Mouse (Mus musculus): ENCODE results near the gene Olfr576.
A peak's percentile ranks its signal among the peaks of the same experiment; 100 is the strongest.

Gene Olfr576

GRCm38 (mm10) chr7:102962360-102962759 lies at the start of gene Olfr576:
Olfr576 (plus strand) TSS chr7:102962660.
- no peak for DNase-seq

DNA sequence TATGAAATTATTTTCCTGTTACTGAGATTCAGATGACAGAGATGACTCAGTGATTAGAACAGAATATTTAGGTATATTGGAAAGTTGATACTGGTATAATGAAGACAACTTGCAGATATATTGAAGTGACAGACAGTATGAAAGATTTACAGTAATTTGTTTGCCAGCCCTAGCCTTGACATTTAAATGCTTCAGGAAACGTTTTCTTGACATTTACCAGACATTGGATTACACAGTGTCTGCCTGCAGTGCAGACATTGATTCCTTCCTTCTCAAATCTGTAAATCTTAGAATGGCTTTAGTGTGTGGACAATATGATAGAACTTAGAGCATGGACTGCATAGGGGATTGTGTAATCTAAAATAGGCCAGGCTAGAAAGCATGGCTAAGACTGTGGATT lies 47.2 kb upstream of the Olfr576 start:
- no peak for DNase-seq

DNA sequence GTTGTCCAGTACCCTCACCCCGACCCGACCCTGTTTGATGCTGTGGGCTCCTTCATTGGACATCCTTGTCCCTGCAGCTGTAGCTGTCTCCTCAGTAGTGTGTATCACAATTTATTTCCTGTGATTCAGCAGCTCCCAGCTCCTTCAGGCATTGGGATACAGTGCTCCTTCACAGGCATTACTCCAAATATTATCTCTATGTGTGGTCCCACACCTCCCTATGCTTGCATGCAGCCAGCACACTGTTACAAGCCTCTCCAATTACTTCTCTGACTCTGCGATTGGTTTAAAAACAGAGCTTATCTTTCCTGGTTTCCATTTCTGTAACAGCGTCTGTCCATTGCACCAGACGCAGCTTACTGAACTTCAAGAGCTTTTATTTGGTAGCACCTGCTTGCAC lies 46.1 kb upstream of the Olfr576 start:
- DNase-seq: no peak

DNA sequence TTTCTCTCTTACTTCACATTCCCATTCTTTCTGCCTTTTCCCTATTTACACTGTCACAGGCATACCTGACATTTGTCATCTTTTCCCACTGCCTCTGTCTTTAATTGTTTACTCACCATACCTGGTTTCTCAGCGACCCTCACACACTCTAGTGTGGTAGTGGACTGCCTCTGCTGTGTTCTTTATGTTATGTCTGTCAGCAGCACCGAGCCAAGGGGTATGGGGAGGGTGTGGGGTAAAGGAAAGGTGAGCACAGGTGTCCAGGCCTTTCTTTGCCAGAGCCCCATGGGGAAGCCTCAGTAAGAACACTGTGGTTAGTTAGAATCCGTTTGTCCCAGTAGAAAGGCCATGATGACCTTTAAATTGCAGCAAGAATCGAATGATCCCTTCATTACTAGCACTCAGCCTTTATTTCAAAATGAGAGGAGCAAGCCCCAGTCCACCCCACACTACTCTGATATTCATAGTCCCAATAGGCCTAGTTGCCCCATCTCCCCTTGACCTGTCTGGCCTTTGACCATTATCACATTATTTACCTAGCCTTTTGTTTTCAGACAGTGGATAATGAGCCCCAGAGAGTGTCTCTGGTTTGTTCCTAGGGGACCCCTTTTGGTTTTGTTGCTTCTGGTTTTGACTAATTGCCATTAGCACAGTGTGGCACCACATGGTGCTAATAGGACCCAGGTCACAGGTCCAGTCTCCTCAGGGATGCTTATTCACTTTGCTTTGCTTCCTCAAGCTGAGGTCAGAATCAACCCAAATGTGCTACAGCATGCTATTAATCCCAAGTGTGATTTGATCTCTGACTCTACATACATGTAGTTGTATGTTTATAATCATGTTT lies 45.2 kb upstream of the Olfr576 start, which contains the start of gene Olfr571:
Gene Olfr571, minus strand, starts transcription at position 505 of the 844 bp plus-strand sequence.
- DNase-seq: no peak

- peak; percentile 69 to 82 for DNase-seq
Measured at GRCm38 (mm10) chr7:102919632-102920031, 42.8 kb upstream of the Olfr576 start.

DNA sequence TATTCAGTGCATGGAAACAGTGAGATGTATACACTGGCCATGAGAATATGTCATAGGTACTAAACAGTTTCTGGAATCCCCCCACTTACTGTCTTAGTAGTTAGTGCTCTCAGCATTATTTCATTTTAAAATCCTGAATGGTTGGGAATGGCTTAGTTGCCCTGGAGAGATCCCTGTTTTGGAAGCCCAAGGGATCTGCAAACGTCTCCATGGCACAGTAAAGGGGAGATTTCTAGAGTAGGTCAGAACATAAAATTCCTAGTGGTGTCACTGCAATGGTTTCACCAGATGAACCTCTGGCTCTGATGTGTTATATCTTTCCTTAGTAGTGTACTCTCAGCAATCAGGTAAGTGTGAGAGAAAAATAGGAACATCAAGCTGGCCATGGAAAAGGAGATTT lies 38.4 kb upstream of the Olfr576 start, which contains the start of gene Olfr572:
Gene Olfr572, plus strand, starts transcription at position 301 of the 400 bp plus-strand sequence.
- DNase-seq: no peak

- no peak for DNase-seq
Measured at GRCm38 (mm10) chr7:102927105-102927504, 35.4 kb upstream of the Olfr576 start.

GRCm38 (mm10) chr7:102942475-102942874 lies 20.0 kb upstream of the Olfr576 start, which contains the start of gene Olfr573-ps1:
Olfr573-ps1 (minus strand) TSS chr7:102942575.
- DNase-seq: no peak

- DNase-seq: no peak
Measured at GRCm38 (mm10) chr7:102943417-102943816, 19.0 kb upstream of the Olfr576 start.

GRCm38 (mm10) chr7:102948167-102948566 lies 14.3 kb upstream of the Olfr576 start, which contains the start of gene Olfr574:
Olfr574 (plus strand) TSS chr7:102948467.
- DNase-seq: no peak

- no peak for DNase-seq
Measured at GRCm38 (mm10) chr7:102950732-102951131, 11.7 kb upstream of the Olfr576 start.

- no peak for DNase-seq
Measured at GRCm38 (mm10) chr7:102958137-102958536, 4.3 kb upstream of the Olfr576 start.

DNA sequence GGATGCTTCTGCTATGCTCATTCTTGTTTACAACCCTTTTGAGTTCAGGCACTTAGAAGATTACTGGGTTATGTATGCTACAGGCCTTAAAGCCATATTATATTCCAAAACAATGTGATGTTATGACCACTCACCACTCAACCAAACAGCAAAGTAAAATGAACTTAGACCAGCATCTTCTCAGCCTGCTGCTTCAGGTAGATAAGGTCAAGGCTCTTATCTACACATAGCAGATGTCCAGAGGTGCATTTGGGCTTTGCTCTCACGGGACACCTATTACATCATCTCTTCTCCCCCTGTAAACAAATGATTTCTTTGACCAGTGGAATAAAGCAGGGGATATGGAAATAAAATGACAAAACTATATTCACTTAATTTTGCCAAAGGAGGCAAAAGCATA lies 3.9 kb upstream of the Olfr576 start, which contains the start of gene Olfr575:
Gene Olfr575, minus strand, starts transcription at position 183 of the 400 bp plus-strand sequence.
- no peak for DNase-seq

DNA sequence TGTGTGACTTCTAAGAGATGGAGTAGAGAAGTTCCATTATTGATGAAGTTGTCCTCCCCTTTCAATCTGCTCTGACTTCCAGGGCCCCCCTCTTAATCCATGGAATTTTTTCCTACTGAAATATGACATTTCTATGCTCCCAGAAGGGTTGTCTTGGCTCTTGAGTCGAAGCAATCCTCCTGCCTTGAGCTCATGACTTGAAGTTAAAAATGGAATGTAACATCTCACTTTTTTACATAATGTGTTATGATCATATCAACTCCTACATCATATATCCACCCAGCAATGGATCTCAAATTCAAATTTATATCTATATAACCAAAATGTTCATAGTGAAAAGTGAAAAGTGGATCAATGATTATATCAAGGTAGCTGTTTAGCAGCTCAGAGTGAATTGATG lies 11.9 kb downstream of the Olfr576 start:
- DNase-seq: no peak

DNA sequence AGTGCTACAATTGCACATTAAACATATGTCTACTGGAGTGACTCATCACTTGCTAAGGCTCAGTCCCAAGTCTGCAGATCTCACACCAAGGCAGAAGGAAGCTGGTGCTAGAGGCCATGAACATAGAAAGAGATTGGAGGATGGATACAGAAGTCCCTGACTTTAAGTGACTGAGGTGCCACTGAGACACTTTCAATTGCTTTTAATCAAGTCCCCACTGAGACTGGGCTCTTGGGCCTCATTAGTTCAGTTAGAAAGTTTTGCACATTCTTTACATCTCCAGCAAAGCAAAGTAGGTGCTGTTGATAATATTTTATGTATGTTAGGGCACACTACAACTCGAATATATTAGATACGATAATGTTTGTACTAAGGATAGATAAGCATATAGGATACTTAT lies 13.4 kb downstream of the Olfr576 start, which contains the start of gene Olfr577:
Gene Olfr577, minus strand, starts transcription at position 101 of the 400 bp plus-strand sequence.
- no peak for DNase-seq

DNA sequence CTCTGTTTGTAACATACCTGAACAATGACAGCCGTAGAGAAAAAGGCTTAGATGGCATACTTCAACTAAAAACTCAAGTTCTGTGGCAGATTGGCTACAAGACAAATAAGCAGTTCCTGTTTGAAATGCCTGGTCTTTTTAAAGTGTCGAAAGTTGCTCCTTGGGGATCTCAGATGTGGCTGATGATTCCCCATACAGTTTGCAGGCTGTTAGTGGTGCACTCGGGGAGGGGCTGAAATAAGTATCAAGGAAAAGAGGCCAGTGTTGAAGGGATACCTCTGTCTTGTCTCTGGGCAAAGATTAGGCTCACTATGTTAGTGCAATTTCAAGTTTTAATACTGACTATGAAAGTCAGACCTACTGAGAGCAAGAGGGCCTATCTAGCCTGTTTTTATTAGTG lies 26.8 kb downstream of the Olfr576 start, which contains the start of gene Olfr578:
Gene Olfr578, minus strand, starts transcription at position 101 of the 400 bp plus-strand sequence.
- DNase-seq: no peak

Measured in cerebellum, postnatal 10 days (tissue).